Mouse (Mus musculus) B cell, adult 62 days (primary cell): ENCODE data around the gene Hmga1b. TPM values are rescaled to one million over a fixed set of nuclear protein-coding genes. Genes with fewer than 3 reads are reported as not detected.

ENCODE experiments used
- total RNA-seq: library from RNA; stranded (reverse); gene quantifications from 4 replicates; pipeline ENCODE4 v1.2.4, GENCODE M21; 2023

Hmga1b gene
- 33.4 to 46.4 TPM (median 42.5 TPM) in 4 replicates for total RNA-seq

DNA sequence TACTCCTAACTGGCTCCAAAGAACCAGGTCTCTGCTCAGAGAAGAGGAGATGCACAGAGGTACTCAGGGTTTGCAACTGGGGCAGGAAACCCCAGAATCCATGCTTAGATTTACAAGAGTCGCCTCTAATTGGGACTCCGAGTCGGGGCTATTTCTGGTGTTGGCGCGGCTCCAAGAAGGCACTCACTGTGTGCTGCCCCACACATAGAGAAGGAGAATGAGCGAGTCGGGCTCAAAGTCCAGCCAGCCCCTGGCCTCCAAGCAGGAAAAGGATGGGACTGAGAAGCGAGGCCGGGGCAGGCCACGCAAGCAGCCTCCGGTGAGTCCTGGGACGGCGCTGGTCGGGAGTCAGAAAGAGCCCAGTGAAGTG is at the start of gene Hmga1b:
Gene Hmga1b (plus strand): TSS at position 123 of the 370 bp plus-strand sequence.

DNA sequence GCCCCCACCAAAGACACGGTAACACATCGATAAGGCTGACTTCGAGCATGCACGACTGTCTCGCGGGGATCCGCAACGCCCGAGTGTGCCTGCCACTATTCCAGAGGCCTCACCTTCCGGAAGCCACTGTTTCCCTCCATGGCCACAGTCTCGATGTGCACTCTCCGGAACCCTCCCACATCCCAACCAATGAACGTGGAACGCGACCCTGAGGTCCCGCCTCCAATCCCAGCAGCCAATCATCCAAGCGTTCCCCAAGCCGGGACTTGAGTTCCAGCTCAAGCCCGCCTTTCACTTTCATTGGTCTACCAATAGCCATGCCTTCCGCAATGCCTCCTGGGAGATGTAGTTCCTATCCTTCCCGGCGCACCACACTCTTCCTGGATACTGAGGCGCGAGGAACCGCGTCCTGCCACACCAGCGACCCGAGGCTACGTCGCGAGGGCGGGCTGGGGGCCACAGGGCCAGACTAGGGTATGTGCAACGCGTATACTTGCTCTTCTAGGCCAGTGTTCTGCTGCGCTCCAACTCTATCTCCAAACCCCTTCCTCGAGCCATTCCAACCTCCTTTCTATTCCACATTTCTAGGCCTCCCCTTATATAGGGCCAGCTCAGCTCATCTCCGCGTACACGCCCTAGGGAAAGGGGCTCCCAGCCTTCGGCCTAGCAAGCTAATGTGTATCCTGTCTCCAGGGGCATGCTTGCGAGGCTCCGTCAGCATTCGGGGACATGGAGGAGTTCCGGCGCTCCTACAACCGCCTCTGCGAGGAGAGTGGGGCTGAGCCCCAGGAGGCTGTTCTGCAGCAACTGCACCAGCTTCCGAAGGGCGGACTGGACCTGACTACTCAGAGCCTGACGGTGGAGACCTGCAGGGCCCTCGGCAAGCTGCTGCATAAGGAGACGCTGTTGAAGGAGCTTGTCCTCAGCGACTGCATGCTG is 48.7 kb upstream of the Hmga1b start, which contains the start of the genes Cenpx and Lrrc45:
Gene Cenpx (minus strand): TSS at position 159 of the 939 bp plus-strand sequence.
Gene Lrrc45 (plus strand): TSS at position 346 of the 939 bp plus-strand sequence.

DNA sequence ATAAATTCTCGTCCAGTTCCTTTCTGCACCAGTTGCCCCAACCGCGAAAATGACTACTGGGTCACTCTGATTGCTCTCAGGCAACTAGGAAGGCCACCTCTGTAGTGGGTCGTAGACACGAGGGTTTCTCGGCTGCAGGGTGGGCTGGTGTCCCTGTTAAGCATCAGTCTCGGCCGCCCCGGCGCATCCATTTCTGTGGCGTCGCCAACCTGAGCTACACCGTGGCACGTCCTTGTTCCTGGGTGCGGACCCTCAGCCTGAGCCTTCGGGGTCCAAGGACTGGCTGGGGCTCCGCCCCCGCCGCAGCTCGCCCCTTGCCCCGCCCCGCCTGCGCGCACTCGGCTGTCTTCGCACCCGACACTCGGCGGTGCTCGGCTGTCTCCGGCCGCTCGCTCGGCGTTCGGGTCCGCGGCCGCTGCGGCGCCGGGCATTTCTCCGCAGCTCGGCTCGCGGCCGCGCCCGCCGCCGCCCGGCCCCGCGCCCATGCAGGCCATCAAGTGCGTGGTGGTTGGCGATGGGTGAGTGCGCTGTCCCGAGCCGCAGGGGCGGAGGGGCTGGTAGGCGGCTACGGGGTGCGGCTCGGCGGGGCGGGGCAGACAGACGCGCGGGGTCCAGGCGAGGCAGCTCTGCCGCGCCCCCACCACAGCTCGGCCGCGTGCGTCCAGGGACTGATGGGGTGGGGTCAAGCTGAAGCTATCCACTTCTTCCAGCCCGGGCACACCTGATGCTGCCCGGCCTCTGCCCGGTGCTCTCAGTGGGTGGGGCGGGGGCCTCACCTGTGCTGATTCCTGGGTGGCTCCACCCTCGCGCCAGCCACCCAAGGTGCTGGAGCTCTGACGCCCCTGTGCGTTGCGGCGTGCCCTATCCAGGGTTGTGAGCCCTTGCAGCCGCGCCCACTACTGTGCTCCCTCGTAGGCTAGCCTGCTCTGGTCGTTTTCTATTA is 41.2 kb upstream of the Hmga1b start, which contains the start of gene Rac3:
Gene Rac3 (plus strand): TSS at position 347 of the 943 bp plus-strand sequence.

DNA sequence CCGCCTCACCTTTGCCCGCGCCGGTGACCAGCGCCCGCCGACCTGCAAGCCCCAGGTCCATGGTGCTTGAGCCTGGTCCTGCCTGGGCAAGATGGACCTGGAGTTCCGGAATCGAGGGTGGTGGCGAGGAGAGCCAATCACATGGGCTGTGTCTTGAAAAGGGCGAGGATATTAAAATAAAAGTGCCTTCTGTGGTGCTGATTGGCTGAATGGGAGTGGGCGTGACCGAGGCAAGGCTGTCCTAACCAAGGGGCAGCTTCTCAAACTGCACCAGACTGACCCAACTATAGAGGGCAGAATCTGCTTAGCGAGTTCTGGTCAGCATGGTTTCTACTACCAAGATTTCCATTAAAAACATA is 35.4 kb upstream of the Hmga1b start, which contains the start of gene Dcxr:
Gene Dcxr (minus strand): TSS at position 113 of the 359 bp plus-strand sequence.

DNA sequence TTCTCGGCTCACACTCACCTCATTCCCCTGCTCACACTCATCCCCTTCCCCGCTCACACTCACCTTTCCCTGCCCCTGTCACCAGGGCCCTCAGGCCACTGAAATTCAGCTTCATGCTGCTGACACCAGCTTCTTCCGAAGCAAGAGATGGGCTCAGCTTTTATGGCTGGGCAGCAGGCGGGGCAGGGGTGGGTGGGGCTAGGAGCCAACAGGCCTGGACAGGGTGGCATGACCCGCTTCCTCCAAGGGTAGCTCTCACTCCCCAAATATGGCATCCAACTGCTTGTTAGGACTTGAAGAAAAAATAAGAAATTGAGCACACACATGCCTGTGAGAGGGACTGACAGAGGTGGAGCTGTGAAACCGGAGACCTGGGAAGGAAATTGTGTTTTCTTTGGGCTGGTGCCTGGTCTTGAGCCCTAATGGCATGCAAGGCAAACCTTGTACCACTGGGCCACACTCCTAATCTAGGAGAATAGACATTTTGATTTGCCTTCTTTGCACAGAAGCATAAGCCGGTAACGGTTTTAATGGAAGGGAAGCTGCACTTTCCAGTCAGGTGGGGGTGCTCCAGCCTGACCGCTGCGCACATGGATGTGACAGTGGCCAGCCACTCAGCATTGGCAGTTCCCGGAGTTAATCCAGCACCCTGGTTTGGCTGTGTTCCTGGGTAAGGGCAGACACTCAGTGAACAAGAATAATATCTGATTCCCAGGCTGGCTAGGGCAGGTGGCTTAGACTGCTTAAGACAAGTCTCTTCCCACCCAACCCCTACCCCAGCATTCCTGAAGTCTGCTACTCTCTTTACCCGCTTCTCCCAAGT is 30.5 kb upstream of the Hmga1b start, which contains the start of gene Cbr2:
Gene Cbr2 (minus strand): TSS at position 257 of the 823 bp plus-strand sequence.

DNA sequence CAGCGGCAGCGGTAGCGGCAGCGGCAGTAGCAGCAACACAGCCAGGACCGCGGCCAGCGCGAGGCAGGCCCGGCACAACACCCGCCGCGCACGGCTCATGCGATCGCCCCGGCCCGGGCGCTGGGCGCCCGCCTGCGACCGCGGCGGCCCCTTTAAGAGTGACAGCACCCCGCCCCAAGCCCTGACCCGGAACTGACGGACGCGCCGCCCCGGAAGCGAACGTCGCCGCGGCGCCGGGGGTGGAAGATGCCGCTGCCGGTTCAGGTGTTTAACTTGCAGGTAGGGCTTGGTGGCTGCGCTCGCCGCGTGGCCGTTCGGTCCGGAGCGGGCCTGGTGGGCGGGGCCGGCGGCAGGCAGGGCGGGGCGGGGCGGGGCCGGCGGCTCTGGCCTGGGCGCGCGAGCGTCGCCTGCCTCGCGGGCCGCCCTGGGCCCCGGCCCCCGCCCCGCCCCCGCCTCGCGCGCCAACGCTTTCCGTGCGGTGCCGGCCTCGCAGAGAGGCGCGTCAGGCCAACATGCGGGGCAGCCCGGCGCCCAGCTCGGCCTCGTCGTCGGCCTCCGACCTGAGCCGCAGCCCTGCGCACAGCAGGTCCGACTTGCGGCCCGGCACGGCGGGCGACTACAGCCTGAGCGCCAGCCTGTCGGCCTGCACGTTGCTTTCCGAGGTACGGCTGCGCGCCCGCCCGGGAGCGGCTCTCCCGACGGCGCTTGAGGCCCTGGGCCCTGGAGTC is 21.6 kb downstream of the Hmga1b start, which contains the start of the genes Rfng and Gps1:
Gene Rfng (minus strand): TSS at position 144 of the 728 bp plus-strand sequence.
Gene Gps1 (plus strand): TSS at position 209 of the 728 bp plus-strand sequence.

DNA sequence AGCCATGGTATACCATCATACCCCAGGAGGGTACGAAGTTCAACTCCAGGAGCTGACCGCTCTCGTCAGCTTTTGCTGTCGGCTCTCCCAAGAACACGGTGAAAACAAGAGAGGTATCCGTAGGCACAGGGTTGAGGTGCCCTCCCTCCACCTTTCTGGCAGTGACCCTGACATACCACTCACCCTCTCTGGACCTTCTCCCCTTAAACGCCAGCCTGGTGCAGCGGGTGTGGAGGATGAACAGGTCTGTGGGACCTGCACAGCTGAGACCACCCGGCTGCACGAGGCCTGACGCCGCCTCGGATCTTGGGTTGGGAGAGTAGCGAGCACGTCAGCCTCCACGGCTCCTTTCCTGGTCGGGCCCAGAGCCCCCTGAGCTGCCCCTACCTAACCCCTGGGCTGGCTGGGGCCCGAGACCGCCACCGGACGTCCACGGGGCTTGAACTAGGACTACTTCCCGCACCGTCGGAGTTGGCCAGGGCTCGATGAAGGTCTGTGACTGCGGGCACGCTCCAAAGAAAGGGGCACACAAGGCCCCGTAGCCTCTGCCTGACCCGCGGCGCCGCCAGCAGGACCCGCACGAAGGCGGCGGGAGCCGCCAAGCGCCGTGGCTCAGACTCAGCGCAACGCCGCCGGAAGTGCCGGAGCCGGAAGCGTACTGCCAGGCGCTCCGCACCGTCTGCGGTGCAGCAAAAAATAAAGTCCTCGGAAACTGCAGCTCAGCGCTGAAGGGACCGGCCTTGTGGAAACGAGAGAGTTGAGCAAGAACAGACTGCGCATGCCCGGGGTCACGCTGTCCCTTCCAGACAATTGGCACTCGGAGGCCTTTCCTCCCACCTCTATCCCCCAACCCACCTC is 33.4 kb downstream of the Hmga1b start, which contains the start of gene Dus1l:
Gene Dus1l (minus strand): TSS at position 648 of the 858 bp plus-strand sequence.

Other genes starting within 250 kb of the Hmga1b start
- not detected in 4 replicates for gene Gcgr, start 232.1 kb upstream of the Hmga1b start, total RNA-seq
- gene Mcrip1, start 213.1 kb upstream of the Hmga1b start, total RNA-seq = 38.2 to 45.1 TPM (median 40.3 TPM) in 4 replicates
- not detected in 4 replicates for gene Ppp1r27, start 211.7 kb upstream of the Hmga1b start, total RNA-seq
- gene P4hb, start 189.5 kb upstream of the Hmga1b start, total RNA-seq = 147 to 174 TPM (median 161 TPM) in 4 replicates
- 511 to 532 TPM (median 521 TPM) in 4 replicates for gene Arhgdia, start 181.2 kb upstream of the Hmga1b start, total RNA-seq
- 140 to 161 TPM (median 155 TPM) in 4 replicates for gene Alyref, start 164.4 kb upstream of the Hmga1b start, total RNA-seq
- gene Anapc11, start 164.4 kb upstream of the Hmga1b start, total RNA-seq = 39.9 to 45.2 TPM (median 44.4 TPM) in 4 replicates
- gene Npb, start 154.3 kb upstream of the Hmga1b start, total RNA-seq = not detected in 4 replicates
- gene Pcyt2, start 144.9 kb upstream of the Hmga1b start, total RNA-seq = 101 to 110 TPM (median 102 TPM) in 4 replicates
- gene Sirt7, start 137.6 kb upstream of the Hmga1b start, total RNA-seq = 95.8 to 118 TPM (median 106 TPM) in 4 replicates
- 66.1 to 75.4 TPM (median 73.7 TPM) in 4 replicates for gene Mafg, start 129.2 kb upstream of the Hmga1b start, total RNA-seq
- gene Pycr1, start 119.0 kb upstream of the Hmga1b start, total RNA-seq = 0.81 to 4.3 TPM (median 1.4 TPM) in 4 replicates
- 1.5 to 2.0 TPM in 2 of 4 replicates, not detected in the others for gene Myadml2, start 114.6 kb upstream of the Hmga1b start, total RNA-seq
- gene Notum, start 101.6 kb upstream of the Hmga1b start, total RNA-seq = not detected in 4 replicates
- gene Aspscr1, start 89.8 kb upstream of the Hmga1b start, total RNA-seq = 95.9 to 114 TPM (median 110 TPM) in 4 replicates
- 26.6 to 39.0 TPM (median 29.3 TPM) in 4 replicates for gene Cenpx, start 49.1 kb upstream of the Hmga1b start, total RNA-seq
- gene Lrrc45, start 48.9 kb upstream of the Hmga1b start, total RNA-seq = 36.7 to 47.4 TPM (median 37.6 TPM) in 4 replicates
- 0.86 TPM in 1 of 4 replicates, not detected in the others for gene Rac3, start 41.3 kb upstream of the Hmga1b start, total RNA-seq
- 13.4 to 18.0 TPM (median 16.8 TPM) in 4 replicates for gene Dcxr, start 35.5 kb upstream of the Hmga1b start, total RNA-seq
- gene Cbr2, start 30.7 kb upstream of the Hmga1b start, total RNA-seq = not detected in 4 replicates
- 12.1 to 16.6 TPM (median 12.6 TPM) in 4 replicates for gene Rfng, start 21.4 kb downstream of the Hmga1b start, total RNA-seq
- 70.3 to 87.1 TPM (median 75.6 TPM) in 4 replicates for gene Gps1, start 21.5 kb downstream of the Hmga1b start, total RNA-seq
- 49.8 to 57.3 TPM (median 53.2 TPM) in 4 replicates for gene Dus1l, start 33.6 kb downstream of the Hmga1b start, total RNA-seq
- 117 to 130 TPM (median 124 TPM) in 4 replicates for gene Fasn, start 61.8 kb downstream of the Hmga1b start, total RNA-seq
- gene Ccdc57, start 170.1 kb downstream of the Hmga1b start, total RNA-seq = 0.54 to 1.0 TPM (median 0.88 TPM) in 4 replicates
- gene Slc16a3, start 185.7 kb downstream of the Hmga1b start, total RNA-seq = 0.95 to 1.4 TPM (median 1.3 TPM) in 4 replicates
- gene Csnk1d, start 228.5 kb downstream of the Hmga1b start, total RNA-seq = 132 to 152 TPM (median 140 TPM) in 4 replicates